Mouse (Mus musculus) hindlimb bud, embryonic 11.5 days (tissue): ENCODE results near the gene Olfr808.

ENCODE experiments used
- DNase-seq: peaks from one replicate; pipeline ENCODE4 v3.0.0-alpha.2; 2012; ENCODE audit warnings: low read depth, low spot score; ENCODE audit errors: extremely low spot score

Olfr808 gene

GRCm38 (mm10) chr10:129765182-129765581 is at the start of gene Olfr808:
Gene Olfr808 (plus strand): TSS chr10:129765482.
- no peak for DNase-seq

DNA sequence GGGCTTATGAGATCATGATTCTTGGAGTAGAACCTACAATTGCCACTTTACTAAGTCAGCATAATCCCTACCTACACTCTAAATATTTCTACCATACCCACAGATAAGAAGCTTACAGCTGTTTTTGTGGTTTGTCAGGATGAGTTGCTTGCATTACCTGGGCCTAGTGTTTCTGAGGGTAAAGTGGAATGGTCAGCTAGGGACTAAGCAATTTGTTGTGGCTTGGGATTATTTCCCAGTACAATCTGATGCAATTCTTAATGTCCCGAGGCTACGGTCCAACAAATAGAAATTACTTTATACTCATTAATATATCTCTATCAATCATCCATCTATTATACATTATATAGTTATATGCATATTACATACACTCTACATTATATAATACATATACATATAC is 36.0 kb upstream of the Olfr808 start, which contains the start of gene Olfr805:
Olfr805 (minus strand) TSS at position 101 of the 400 bp plus-strand sequence.
- no peak for DNase-seq

GRCm38 (mm10) chr10:129741821-129742220 is 23.5 kb upstream of the Olfr808 start, which contains the start of gene Olfr806:
Gene Olfr806 (minus strand): TSS chr10:129741921.
- DNase-seq = no peak

DNA sequence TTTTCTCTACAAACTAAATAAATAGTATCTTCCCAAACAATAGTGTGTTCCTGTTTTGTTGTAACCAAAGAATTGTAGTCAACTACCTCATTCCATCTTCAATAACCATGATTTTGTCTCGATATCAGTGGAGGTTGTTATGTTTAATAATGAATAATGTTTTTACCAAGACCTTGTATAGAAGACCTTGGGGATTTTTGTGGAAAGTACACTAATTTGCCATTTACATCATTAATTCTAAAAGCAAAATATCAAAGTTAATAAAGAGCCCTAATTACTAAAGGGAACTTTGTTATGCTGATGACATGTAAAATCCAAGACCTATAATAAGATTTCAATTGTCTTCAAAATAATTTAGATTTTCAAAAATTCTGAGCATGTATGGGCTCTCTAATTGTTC is 7.6 kb upstream of the Olfr808 start, which contains the start of gene Olfr807:
Olfr807 (minus strand) TSS at position 101 of the 400 bp plus-strand sequence.
- no peak for DNase-seq

- DNase-seq = no peak
Observed at GRCm38 (mm10) chr10:129774338-129774737, 9.1 kb downstream of the Olfr808 start, which contains the start of gene Olfr809. Gene Olfr809 (plus strand): TSS chr10:129774638.

GRCm38 (mm10) chr10:129778123-129778522 is 12.8 kb downstream of the Olfr808 start:
- no peak for DNase-seq

GRCm38 (mm10) chr10:129794817-129795216 is 29.5 kb downstream of the Olfr808 start, which contains the start of gene Olfr810:
Gene Olfr810 (minus strand): TSS chr10:129794917.
- DNase-seq = no peak

GRCm38 (mm10) chr10:129804296-129804695 is 39.0 kb downstream of the Olfr808 start, which contains the start of gene Olfr811:
Gene Olfr811 (minus strand): TSS chr10:129804396.
- DNase-seq = no peak
